Mouse (Mus musculus) liver, embryonic 11.5 days (tissue): ENCODE measurements around the gene Grid2ip. TPM values are rescaled to one million over a fixed set of nuclear protein-coding genes. Genes with fewer than 3 reads are reported as not detected.

ENCODE experiments used
- ATAC-seq: fragments of 200-750 bp; cut with Nextera tagmentation; replicated peaks from 2 replicates; pipeline ENCODE4 v1.8.0; 2017; ENCODE audit warnings: moderate number of reproducible peaks, mild to moderate bottlenecking, moderate TSS enrichment, moderate library complexity; ENCODE audit not compliant: low FRiP score
- DNase-seq: peaks from one replicate; pipeline ENCODE4 v3.0.0-alpha.2; 2017; ENCODE audit warnings: low spot score
- H3K27ac ChIP-seq: fragments of 300-500 bp; sonication (generic); 2 replicates; pipeline ENCODE4 v1.5.1; 2014; ENCODE audit warnings: mild to moderate bottlenecking, low read depth, low read length, control low read depth
- H3K27me3 ChIP-seq: fragments of 300-500 bp; sonication (generic); replicated peaks from 2 replicates; pipeline ENCODE4 v1.6.1; 2014; ENCODE audit warnings: low read length, mixed read lengths; ENCODE audit not compliant: control insufficient read depth, insufficient read depth
- H3K36me3 ChIP-seq: fragments of 300-500 bp; sonication (generic); 2 replicates; pipeline ENCODE4 v1.6.1; 2014; ENCODE audit warnings: mild to moderate bottlenecking, low read length, moderate library complexity, mixed read lengths; ENCODE audit not compliant: control insufficient read depth, insufficient read depth
- H3K4me1 ChIP-seq: fragments of 300-500 bp; sonication (generic); replicated peaks from 2 replicates; pipeline ENCODE4 v1.6.1; 2014; ENCODE audit warnings: low read length, mixed read lengths; ENCODE audit not compliant: control insufficient read depth, insufficient read depth
- H3K4me2 ChIP-seq: fragments of 300-500 bp; sonication (generic); 2 replicates; pipeline ENCODE4 v1.6.1; 2014; ENCODE audit warnings: mild to moderate bottlenecking, control low read depth, moderate library complexity
- H3K4me3 ChIP-seq: fragments of 300-500 bp; sonication (generic); 2 replicates; pipeline ENCODE4 v1.5.1; 2014; ENCODE audit warnings: low read depth, low read length, control low read depth
- H3K9ac ChIP-seq: fragments of 300-500 bp; sonication (generic); 2 replicates; pipeline ENCODE4 v1.6.1; 2014; ENCODE audit warnings: low read depth, low read length, control low read depth
- H3K9me3 ChIP-seq: fragments of 300-500 bp; sonication (generic); 2 replicates; pipeline ENCODE4 v1.6.1; 2016; ENCODE audit warnings: low read length, inconsistent platforms, mixed read lengths; ENCODE audit not compliant: control insufficient read depth
- WGBS: fragments of 180-500 bp; shearing (Covaris S2); extraction: QIAGEN DNeasy Blood & Tissue Kit; methylation state at CpG from one replicate; pipeline ENCODE4 v1.1.7; 2014; 5-methylcytosine and 5-hydroxymethylcytosine counted together
- polyA plus RNA-seq: library from polyadenylated mRNA; unstranded; fragments of >200 nt; fragmentation: Nextera tagmentation; extraction: Ambion mirVana; gene quantifications from 2 replicates; pipeline ENCODE4 v1.2.1, GENCODE M21; 2014

Grid2ip gene
- polyA plus RNA-seq, 1 experiment from 2014 or later = 0.12 TPM

- Histone ChIP-seq H3K4me2 (no peak overlapping the region), H3K9ac (no peak overlapping the region), H3K4me3 (no peak overlapping the region), H3K36me3 (no peaks in the 10 kb centered on the region), H3K4me1 (0 out of 2 replicates have a peak, but pooled peaks cover 7% of the 10 kb centered on the region), H3K27ac (no peak overlapping the region), H3K9me3 (peaks cover 7% of the 10 kb centered on the region), H3K27me3 (peaks cover 39% of the 10 kb centered on the region)
- ATAC-seq (no peak), DNase-seq (no peak)
- 34% methylated on average over 5 of the region's 5 CpGs for WGBS
Observed at GRCm38 (mm10) chr5:143356017-143356416, 1.1 kb upstream of the Grid2ip start.

GRCm38 (mm10) chr5:143357564-143357963 lies 426 bp downstream of the Grid2ip start:
- no peak for ATAC-seq
- H3K4me2 ChIP-seq = peak overlapping the region; percentile 31; the same call in 1 of the 2 replicates

GRCm38 (mm10) chr5:143359263-143359662 lies 2.1 kb downstream of the Grid2ip start:
- 35% methylated on average over 7 of the region's 7 CpGs for WGBS
- H3K27me3 ChIP-seq = peaks cover 57% of the 10 kb centered on the region

More at GRCm38 (mm10) chr5:143357564-143357963, 426 bp downstream of the Grid2ip start:
- 0 out of 2 replicates have a peak, but pooled peaks cover 7% of the 10 kb centered on the region for H3K4me1 ChIP-seq
- H3K9ac ChIP-seq = no peak overlapping the region
- H3K27me3 ChIP-seq = peaks cover 42% of the 10 kb centered on the region
- peak overlapping the region; percentile 26 for H3K4me3 ChIP-seq
- no peak overlapping the region for H3K27ac ChIP-seq
- peaks cover 4% of the 10 kb centered on the region for H3K9me3 ChIP-seq
- 6% methylated on average over 28 of the region's 28 CpGs for WGBS
- DNase-seq = no peak
- no peaks in the 10 kb centered on the region for H3K36me3 ChIP-seq

GRCm38 (mm10) chr5:143360000-143360399 lies 2.9 kb downstream of the Grid2ip start:
- Histone ChIP-seq H3K27ac (no peak overlapping the region), H3K36me3 (no peaks in the 10 kb centered on the region), H3K27me3 (peaks cover 62% of the 10 kb centered on the region), H3K4me1 (peaks cover 7% of the 10 kb centered on the region; the same call in 1 of the 2 replicates), H3K9ac (no peak overlapping the region), H3K4me2 (no peak overlapping the region), H3K4me3 (no peak overlapping the region), H3K9me3 (no peaks in the 10 kb centered on the region)
- DNase-seq (no peak), ATAC-seq (no peak)
- WGBS = 42% methylated on average over 5 of the region's 5 CpGs

More at GRCm38 (mm10) chr5:143359263-143359662, 2.1 kb downstream of the Grid2ip start:
- ATAC-seq = no peak
- Histone ChIP-seq H3K27ac (no peak overlapping the region), H3K4me3 (no peak overlapping the region), H3K9ac (no peak overlapping the region), H3K36me3 (no peaks in the 10 kb centered on the region), H3K9me3 (no peaks in the 10 kb centered on the region), H3K4me1 (peaks cover 7% of the 10 kb centered on the region; the same call in 1 of the 2 replicates), H3K4me2 (no peak overlapping the region)
- no peak for DNase-seq

- peaks cover 65% of the 10 kb centered on the region for H3K27me3 ChIP-seq
- no peak for ATAC-seq
- H3K4me1 ChIP-seq = peaks cover 7% of the 10 kb centered on the region; the same call in 1 of the 2 replicates
Observed at GRCm38 (mm10) chr5:143361428-143361827, 4.3 kb downstream of the Grid2ip start.

GRCm38 (mm10) chr5:143363678-143364615 lies 6.8 kb downstream of the Grid2ip start:
- peak overlapping the region; percentile 48 for H3K4me3 ChIP-seq
- H3K27ac ChIP-seq = no peak overlapping the region
- H3K36me3 ChIP-seq = no peaks in the 10 kb centered on the region
- peak overlapping the region; percentile 40 for H3K9ac ChIP-seq
- ATAC-seq = peak; percentile 53; the same call in 1 of the 2 replicates
- peak; percentile 63 for DNase-seq
- peaks cover 57% of the 10 kb centered on the region for H3K27me3 ChIP-seq
- WGBS = 2% methylated on average over 47 of the region's 47 CpGs
- peak overlapping the region; percentile 73 for H3K4me2 ChIP-seq
- H3K9me3 ChIP-seq = no peaks in the 10 kb centered on the region
- H3K4me1 ChIP-seq = no peaks in the 10 kb centered on the region; the same call in 1 of the 2 replicates

More at GRCm38 (mm10) chr5:143361428-143361827, 4.3 kb downstream of the Grid2ip start:
- H3K9ac ChIP-seq = no peak overlapping the region
- H3K4me2 ChIP-seq = no peak overlapping the region
- H3K9me3 ChIP-seq = no peaks in the 10 kb centered on the region
- H3K4me3 ChIP-seq = no peak overlapping the region
- 73% methylated on average over 7 of the region's 7 CpGs for WGBS
- no peak for DNase-seq
- H3K36me3 ChIP-seq = no peaks in the 10 kb centered on the region
- H3K27ac ChIP-seq = no peak overlapping the region

GRCm38 (mm10) chr5:143367931-143368330 lies 10.8 kb downstream of the Grid2ip start:
- no peaks in the 10 kb centered on the region for H3K9me3 ChIP-seq
- no peak overlapping the region for H3K4me3 ChIP-seq
- no peak for DNase-seq
- no peaks in the 10 kb centered on the region; the same call in 1 of the 2 replicates for H3K4me1 ChIP-seq
- no peaks in the 10 kb centered on the region for H3K36me3 ChIP-seq
- peaks cover 87% of the 10 kb centered on the region for H3K27me3 ChIP-seq
- H3K4me2 ChIP-seq = no peak overlapping the region
- ATAC-seq = no peak
- no peak overlapping the region for H3K27ac ChIP-seq
- 78% methylated on average over 3 of the region's 3 CpGs for WGBS
- H3K9ac ChIP-seq = no peak overlapping the region

GRCm38 (mm10) chr5:143369611-143370255 lies 12.6 kb downstream of the Grid2ip start:
- WGBS = 3% methylated on average over 36 of the region's 36 CpGs
- H3K4me1 ChIP-seq = no peaks in the 10 kb centered on the region; the same call in 1 of the 2 replicates
- H3K9ac ChIP-seq = no peak overlapping the region
- H3K27me3 ChIP-seq = peaks cover 89% of the 10 kb centered on the region
- 0 out of 2 replicates have a peak overlapping the region, but pooled peaks have one; percentile 13 for H3K4me3 ChIP-seq
- no peaks in the 10 kb centered on the region for H3K9me3 ChIP-seq
- ATAC-seq (no peak; the same call in 1 of the 2 replicates), DNase-seq (no peak)
- no peaks in the 10 kb centered on the region for H3K36me3 ChIP-seq
- peak overlapping the region; percentile 47 for H3K4me2 ChIP-seq
- H3K27ac ChIP-seq = no peak overlapping the region
